Mouse (Mus musculus) lung, adult 18-20 months (tissue): ENCODE data around the gene Psma6.
A peak's percentile ranks its signal among the peaks of the same experiment; 100 is the strongest.

Source experiments
- DNase-seq, 2 experiments: peaks; one replicate each; pipeline ENCODE4 v3.0.0; 2022; ENCODE audit warnings: mixed read lengths in 2 of 2

The Psma6 gene

DNA sequence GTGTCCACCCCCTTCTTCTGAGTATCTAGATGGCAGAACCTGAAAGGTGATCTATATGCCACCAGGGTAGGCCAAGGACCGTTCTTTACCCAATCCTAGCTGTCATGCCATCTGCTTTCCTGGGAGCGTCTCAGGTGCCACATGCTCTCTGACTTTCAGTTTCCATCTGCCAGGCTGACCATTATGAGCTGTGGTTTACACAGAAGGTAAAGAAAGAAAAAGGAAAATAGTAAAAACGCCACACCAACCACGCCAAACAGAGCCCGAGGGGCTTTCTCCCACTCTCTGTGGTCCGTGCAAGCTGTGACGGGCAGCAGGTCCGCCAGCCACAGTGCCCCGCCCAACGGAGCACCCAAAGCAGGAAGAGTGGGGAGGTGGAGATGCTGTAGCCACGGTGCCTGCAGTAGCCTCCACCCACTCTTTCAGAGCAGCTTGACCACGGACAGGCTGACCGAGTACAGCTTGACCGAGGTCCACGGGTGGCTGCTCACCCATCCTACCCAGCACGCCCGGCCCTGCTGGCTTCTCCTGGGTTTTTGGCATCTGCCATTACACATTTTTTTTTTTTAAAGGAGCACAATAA, 81.5 kb downstream of the Psma6 start:
- peak; percentile 73 to 78 for DNase-seq

DNA sequence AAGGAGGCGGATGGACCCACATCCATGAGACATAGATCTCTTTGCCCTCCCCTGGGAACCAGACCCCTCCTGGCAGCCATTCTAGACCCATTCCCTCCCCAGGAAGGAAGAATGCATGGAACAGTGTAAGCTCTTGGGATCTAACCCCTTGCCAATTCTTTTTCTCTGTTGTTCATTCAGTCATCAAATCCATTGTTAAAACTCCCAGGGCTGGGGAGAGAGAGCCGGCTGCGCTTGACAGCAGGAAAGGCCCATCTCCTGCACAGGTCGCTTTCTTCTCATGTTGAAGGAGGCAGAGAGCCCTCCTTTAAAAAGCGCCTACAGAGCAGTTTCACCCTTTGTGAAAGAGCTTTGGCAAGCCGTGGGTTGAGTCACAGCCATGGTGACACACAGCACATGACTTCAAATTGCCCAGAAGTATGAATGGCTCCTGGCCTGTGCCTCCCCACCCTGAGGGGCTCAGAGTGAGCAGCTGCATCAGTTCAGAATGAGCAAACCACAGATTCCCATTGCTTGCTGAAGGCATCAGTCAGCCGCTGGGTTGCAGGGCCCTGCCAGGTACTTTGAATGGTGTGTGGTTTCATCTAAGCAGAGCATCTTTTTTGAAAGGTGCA, 82.2 kb downstream of the Psma6 start:
- DNase-seq = peak; percentile 54 to 63

DNA sequence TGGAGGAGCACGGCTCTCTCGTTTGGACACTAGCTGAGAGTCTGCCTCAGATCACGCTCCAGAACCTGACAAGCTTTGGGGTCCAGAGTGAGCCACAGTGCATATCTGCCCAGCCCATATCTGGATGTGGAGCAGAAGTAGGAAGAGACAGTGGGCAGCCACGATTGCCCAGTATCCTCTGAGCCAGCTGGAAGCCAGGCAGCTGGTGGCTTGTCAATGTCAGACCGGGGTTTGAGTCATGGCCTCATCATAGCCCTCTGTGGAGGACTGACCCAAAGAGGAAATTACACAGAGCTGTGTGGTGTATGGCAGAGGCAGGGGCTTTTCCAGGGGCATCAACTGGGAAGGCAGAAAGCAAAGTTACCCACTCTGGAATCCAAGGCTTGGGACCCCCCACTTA, 82.8 kb downstream of the Psma6 start:
- no peak for DNase-seq

DNA sequence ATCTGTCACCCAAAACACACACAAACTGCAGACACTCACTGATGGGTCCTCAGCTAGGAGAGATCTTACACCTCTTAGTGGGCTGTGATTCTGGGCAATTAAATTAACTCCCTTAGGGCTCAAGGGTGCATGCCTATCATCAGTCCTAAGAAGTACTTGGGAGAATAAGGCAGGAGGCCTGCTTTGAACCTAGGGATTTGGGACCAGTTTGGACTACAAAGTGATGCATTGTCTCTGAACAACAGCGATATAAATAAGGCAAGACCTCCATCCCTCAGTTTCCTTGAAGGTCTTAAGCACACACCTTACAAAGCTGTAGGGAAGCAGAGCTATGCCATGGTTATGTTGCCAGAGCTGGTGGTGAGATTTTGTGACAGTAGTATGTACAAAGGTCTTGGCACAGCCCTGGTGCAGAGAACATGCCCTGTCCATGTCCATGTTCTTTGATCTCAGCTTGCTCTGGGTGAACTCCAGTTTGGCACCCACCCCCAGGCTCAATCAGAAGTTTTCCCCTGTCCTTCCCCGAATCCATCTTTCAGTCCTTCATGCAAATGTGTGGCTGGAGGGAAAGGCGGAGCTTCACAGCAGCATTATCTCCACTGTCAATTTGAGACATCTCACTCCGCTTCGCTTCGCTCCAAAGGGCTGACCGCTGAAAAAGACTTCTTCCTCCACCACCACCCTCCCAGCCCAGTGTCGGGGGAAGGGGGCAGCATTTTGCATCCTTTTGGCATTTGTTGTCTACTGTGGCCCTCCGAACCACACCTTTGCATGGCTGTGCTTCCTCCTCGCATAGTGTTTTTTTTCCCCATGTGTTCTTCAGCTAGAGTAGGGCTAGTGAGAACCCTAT, 83.5 kb downstream of the Psma6 start:
- DNase-seq = no peak
